Mouse (Mus musculus) spleen, adult 2 months (tissue): ENCODE measurements around the gene Timm8a2. TPM values are rescaled to one million over a fixed set of nuclear protein-coding genes. Genes with fewer than 3 reads are reported as not detected.

Experiments
- DNase-seq, 2 experiments: peaks; one replicate each; pipeline versions ENCODE4 v3.0.0 to v3.0.0-alpha.2; 2012 to 2021; ENCODE audit warnings: low spot score in 2 of 2, low read depth in 1 of 2
- H3K27ac ChIP-seq: fragments of 200-500 bp; 2 replicates; pipeline ENCODE4 v1.5.1; 2012; ENCODE audit warnings: low read length, inconsistent platforms; ENCODE audit not compliant: insufficient read depth
- H3K27me3 ChIP-seq: fragments of 200-500 bp; 2 replicates; pipeline ENCODE4 v1.6.1; 2012; ENCODE audit warnings: mild to moderate bottlenecking, moderate library complexity, low read length, inconsistent platforms; ENCODE audit not compliant: control insufficient read depth, insufficient read depth
- H3K36me3 ChIP-seq: fragments of 200-500 bp; 2 replicates; pipeline ENCODE4 v1.6.1; 2012; ENCODE audit warnings: mild to moderate bottlenecking, low read length, inconsistent platforms; ENCODE audit not compliant: control insufficient read depth, insufficient read depth
- H3K4me1 ChIP-seq: fragments of 200-500 bp; 2 replicates; pipeline ENCODE4 v1.6.1; 2011; ENCODE audit warnings: inconsistent platforms; ENCODE audit not compliant: control insufficient read depth, insufficient read depth, insufficient read length
- H3K4me3 ChIP-seq: fragments of 200-500 bp; 2 replicates; pipeline ENCODE4 v1.5.1; 2011; ENCODE audit warnings: mild to moderate bottlenecking, inconsistent platforms; ENCODE audit not compliant: insufficient read depth, insufficient read length; ENCODE audit errors: extremely low read depth
- CTCF ChIP-seq: fragments of 200-500 bp; IDR thresholded peaks from 2 replicates; pipeline ENCODE4 v1.5.1; 2011; ENCODE audit warnings: mild to moderate bottlenecking, inconsistent platforms; ENCODE audit not compliant: insufficient read depth, insufficient read length, insufficient replicate concordance; ENCODE audit errors: extremely low read depth
- POLR2A ChIP-seq: fragments of 200-500 bp; IDR thresholded peaks from 2 replicates; pipeline ENCODE4 v1.6.1; 2011; ENCODE audit warnings: low read depth, low read length, inconsistent platforms
- WGBS: fragments of 180-500 bp; shearing (Covaris S2); methylation state at CpG from one replicate; pipeline ENCODE4 v1.1.7; 2018; 5-methylcytosine and 5-hydroxymethylcytosine counted together
- polyA plus RNA-seq: library from polyadenylated mRNA; depleted of rRNA; stranded (reverse); fragments of >200 nt; gene quantifications from 2 replicates; pipeline ENCODE4 v1.2.3, GENCODE M21; 2012; rRNA removed

The Timm8a2 gene
- polyA plus RNA-seq, 1 experiment: 0.23 TPM

DNA sequence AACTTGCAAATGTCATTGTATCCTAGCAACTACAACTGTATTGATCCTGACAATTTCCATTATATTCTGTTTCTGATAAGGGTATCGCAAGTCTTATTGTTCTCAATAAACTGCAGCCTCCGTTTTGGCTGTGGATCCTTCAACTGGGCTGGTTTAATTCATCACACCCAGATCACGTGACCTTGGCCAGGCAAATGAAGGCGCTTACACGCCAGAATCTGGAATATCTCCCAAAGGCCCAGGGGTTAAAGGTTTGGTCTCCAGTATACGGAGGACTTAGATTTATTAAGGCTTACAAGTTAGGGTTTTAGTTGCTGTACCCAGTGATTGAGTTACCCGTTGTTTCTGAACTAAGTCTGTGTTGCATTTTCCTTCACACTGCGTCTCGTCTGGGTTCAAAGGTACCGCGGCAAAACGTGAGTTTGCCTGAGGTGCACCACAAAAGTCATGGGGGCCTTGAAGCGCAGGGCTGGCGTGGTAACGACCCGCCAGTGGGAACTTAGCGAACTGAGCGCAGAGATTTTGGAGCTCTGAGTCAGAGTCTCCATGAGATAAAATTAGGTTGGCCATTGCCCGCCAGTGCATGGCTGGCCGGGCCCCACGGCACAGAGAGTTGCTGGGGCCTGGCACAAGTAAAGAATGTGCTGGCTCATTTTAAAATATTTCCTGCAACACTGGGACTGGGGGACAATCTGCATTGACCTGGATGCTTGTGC is 41.2 kb downstream of the Timm8a2 start:
- WGBS: 84% methylated on average over 21 of the region's 21 CpGs
- no peaks in the 10 kb centered on the region for H3K27me3 ChIP-seq
- H3K4me3 ChIP-seq: no peak overlapping the region
- no peaks in the 10 kb centered on the region for H3K36me3 ChIP-seq
- no peak overlapping the region for H3K27ac ChIP-seq
- TF ChIP-seq CTCF: no peak
- DNase-seq: no peak
- H3K4me1 ChIP-seq: peaks cover 13% of the 10 kb centered on the region; the same call in 1 of the 2 replicates

DNA sequence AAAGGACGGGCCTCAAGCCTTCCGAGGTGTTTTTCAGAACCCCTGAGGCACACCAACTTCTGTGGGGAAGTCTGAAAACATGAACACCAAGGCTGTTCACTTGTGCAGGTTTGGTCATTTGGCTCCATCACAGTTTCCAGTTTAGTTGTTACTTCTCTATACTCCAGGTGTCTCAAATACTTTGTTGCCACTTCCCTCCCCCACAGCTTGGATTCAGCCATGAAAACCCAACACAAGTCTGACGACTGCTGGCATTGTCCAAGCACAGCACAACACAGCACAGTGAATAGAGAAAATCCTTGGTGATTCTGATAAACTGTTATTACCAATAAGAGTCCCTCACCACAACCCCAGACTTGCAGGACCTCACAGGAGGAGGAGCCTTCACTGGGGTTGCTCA is 42.5 kb downstream of the Timm8a2 start:
- Histone ChIP-seq H3K27ac (no peak overlapping the region), H3K4me1 (peaks cover 10% of the 10 kb centered on the region; the same call in 1 of the 2 replicates), H3K36me3 (no peaks in the 10 kb centered on the region), H3K27me3 (no peaks in the 10 kb centered on the region), H3K4me3 (no peak overlapping the region)
- 73% methylated on average over 3 of the region's 3 CpGs for WGBS
- no peak for TF ChIP-seq CTCF
- no peak for TF ChIP-seq POLR2A
- no peak for DNase-seq

DNA sequence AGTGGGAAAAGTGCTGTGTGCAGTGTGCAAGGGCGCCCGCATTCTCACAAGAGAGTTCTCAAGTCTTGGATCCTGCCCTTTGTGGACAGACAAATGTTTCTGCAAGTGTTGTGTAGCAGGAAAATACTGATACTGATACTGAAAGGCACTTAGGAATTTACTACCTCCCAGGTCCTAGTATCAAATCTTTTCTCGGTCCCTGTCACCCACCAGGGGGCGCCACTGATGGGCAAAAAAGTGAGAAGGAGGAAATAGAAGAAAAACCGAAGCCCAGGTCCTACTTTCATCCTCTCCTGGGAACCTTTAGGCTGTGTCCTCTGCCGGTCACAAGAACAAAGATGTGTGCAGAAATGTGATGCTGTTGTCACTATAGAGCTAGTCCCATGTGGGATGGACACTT is 45.0 kb downstream of the Timm8a2 start:
- peak; percentile 59 to 78 for DNase-seq
- peak; percentile 55; the same call in 1 of the 2 replicates for TF ChIP-seq CTCF
- TF ChIP-seq POLR2A: no peak
- Histone ChIP-seq H3K27me3 (no peaks in the 10 kb centered on the region), H3K27ac (no peak overlapping the region), H3K4me3 (no peak overlapping the region), H3K36me3 (no peaks in the 10 kb centered on the region), H3K4me1 (no peaks in the 10 kb centered on the region)
- WGBS: 43% methylated on average over 6 of the region's 6 CpGs

DNA sequence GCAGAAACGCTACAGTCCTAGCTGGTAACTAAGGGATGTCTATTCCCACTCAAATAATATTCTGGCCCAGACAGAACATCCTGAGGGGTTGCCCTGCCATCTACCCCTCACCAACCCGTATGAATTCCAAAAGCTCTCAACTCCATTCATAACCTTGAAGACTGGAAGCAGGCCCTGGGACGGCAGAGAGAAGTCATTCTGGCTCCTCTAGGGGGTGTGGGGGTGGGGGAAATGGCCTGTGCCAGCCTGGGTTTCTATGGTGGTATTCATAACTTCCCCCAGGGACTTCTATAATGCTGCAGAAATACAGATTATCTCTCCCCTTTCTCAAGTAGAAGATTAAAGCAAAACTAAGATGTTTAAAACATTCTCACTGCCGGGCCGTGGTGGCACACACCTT is 45.4 kb downstream of the Timm8a2 start:
- TF ChIP-seq POLR2A (no peak), CTCF (no peak)
- WGBS: 81% methylated on average over 5 of the region's 5 CpGs
- Histone ChIP-seq H3K4me3 (no peak overlapping the region), H3K27me3 (no peaks in the 10 kb centered on the region), H3K4me1 (no peaks in the 10 kb centered on the region), H3K27ac (no peak overlapping the region), H3K36me3 (no peaks in the 10 kb centered on the region)
- DNase-seq: no peak

DNA sequence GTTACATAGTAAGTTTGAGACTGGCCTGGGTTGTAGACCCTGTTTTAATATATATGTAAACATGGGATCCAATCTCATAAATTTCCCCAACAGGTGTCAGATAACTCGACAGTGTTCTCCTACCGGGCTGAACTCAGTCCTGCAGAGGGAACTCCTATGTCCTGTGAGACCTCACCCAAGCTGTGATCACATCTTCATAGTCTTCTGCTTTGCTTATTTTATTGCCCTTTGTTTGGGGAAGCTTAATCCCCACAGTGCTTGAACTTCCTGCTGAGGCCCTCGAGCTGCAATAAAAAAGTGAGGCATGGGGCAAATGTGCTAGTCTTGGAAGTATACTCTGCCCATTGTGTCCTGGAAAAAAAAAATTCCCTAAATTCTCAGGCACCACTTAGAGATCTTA is 46.8 kb downstream of the Timm8a2 start:
- H3K27me3 ChIP-seq: no peaks in the 10 kb centered on the region
- no peaks in the 10 kb centered on the region for H3K36me3 ChIP-seq
- DNase-seq: no peak
- no peaks in the 10 kb centered on the region for H3K4me1 ChIP-seq
- no peak overlapping the region for H3K27ac ChIP-seq
- no peak for TF ChIP-seq CTCF
- TF ChIP-seq POLR2A: no peak
- H3K4me3 ChIP-seq: no peak overlapping the region
- WGBS: 32% methylated on average over 3 of the region's 3 CpGs

DNA sequence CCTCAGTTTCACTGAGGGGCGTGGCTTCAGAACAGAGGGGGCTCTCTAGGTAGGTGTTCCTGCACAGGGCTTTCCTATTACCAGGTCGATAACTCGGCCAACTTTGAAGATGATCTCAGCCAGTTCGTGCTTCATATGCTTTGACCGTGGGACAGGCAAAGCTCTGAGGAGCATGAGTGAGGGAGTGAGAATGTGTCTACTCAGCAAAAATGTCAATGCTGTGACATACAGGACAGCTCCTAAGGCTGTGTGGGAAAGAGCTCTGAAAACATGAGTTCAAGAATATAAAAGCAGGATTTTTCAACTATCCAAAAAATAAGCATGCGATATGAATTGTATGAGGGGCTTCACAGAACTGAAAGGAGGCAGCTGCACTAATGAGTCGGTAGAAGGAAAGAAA is 49.0 kb downstream of the Timm8a2 start:
- DNase-seq: no peak
- Histone ChIP-seq H3K27me3 (no peaks in the 10 kb centered on the region), H3K4me3 (no peak overlapping the region), H3K4me1 (no peaks in the 10 kb centered on the region), H3K27ac (no peak overlapping the region), H3K36me3 (no peaks in the 10 kb centered on the region)
- 89% methylated on average over 7 of the region's 7 CpGs for WGBS
- TF ChIP-seq POLR2A (no peak), CTCF (no peak)

DNA sequence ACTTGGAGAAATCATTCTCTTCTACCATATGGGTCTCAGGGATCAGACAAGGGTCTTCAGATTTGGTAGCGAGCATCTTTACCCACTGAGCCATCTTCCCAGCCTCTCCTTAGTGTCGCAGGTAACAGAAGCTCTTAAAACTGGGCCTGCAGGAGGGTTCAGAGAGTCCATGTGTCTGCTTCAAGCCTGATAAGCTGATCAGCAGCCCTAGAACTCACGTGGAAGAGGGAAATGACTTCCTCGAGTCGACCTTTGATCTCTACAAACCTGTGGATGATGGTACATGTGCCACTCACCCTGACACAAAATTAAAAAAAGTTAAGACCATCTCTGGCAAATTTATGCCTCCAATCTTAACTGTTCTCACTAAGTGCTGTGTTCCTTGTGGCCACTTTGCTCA is 53.5 kb downstream of the Timm8a2 start:
- WGBS: 80% methylated on average over 5 of the region's 5 CpGs

More for the DNA sequence above, 53.5 kb downstream of the Timm8a2 start:
- Histone ChIP-seq H3K27ac (no peak overlapping the region), H3K4me3 (no peak overlapping the region), H3K27me3 (no peaks in the 10 kb centered on the region), H3K36me3 (no peaks in the 10 kb centered on the region), H3K4me1 (no peaks in the 10 kb centered on the region)
- TF ChIP-seq POLR2A (no peak), CTCF (no peak)
- no peak for DNase-seq

Other genes with a start within 250 kb of the Timm8a2 start
- gene Dock9, start 236.8 kb upstream of the Timm8a2 start, polyA plus RNA-seq: 6.7 and 7.8 TPM in 2 replicates
- 45.3 and 61.2 TPM in 2 replicates for gene Ubac2, start 156.1 kb upstream of the Timm8a2 start, polyA plus RNA-seq
- gene Gpr18, start 118.9 kb upstream of the Timm8a2 start, polyA plus RNA-seq: 91.9 and 111 TPM in 2 replicates
- 19.3 and 21.5 TPM in 2 replicates for gene Gpr183, start 69.5 kb upstream of the Timm8a2 start, polyA plus RNA-seq
- 80.8 and 211 TPM in 2 replicates for gene Tm9sf2, start 72.4 kb downstream of the Timm8a2 start, polyA plus RNA-seq
- 2.1 TPM in 2 replicates for gene Clybl, start 147.0 kb downstream of the Timm8a2 start, polyA plus RNA-seq